Mouse (Mus musculus) heart, postnatal 0 days (tissue): Measurements from ENCODE around the gene Gja10. TPM values are rescaled to one million over a fixed set of nuclear protein-coding genes. Genes with fewer than 3 reads are reported as not detected.

Source experiments
- ATAC-seq: fragments of 200-750 bp; cut with Nextera tagmentation; 2 replicates; pipeline ENCODE4 v1.8.0; 2017; ENCODE audit warnings: low read depth, moderate number of reproducible peaks, moderate library complexity; ENCODE audit not compliant: insufficient read depth
- DNase-seq: peaks from one replicate; pipeline ENCODE4 v3.0.0-alpha.2; 2016; ENCODE audit warnings: low spot score
- H3K27ac ChIP-seq: fragments of 300-500 bp; sonication (generic); 2 replicates; pipeline ENCODE4 v1.5.1; 2014; ENCODE audit warnings: low read depth, mild to moderate bottlenecking
- H3K27me3 ChIP-seq: fragments of 300-500 bp; sonication (generic); 2 replicates; pipeline ENCODE4 v1.6.1; 2014; ENCODE audit warnings: low read length, mixed read lengths; ENCODE audit not compliant: control insufficient read depth, insufficient read depth
- H3K36me3 ChIP-seq: fragments of 300-500 bp; sonication (generic); replicated peaks from 2 replicates; pipeline ENCODE4 v1.6.1; 2014; ENCODE audit warnings: low read length, mixed read lengths; ENCODE audit not compliant: control insufficient read depth, insufficient read depth
- H3K4me1 ChIP-seq: fragments of 300-500 bp; sonication (generic); 2 replicates; pipeline ENCODE4 v1.6.1; 2014; ENCODE audit warnings: antibody characterized with exemption; ENCODE audit not compliant: control insufficient read depth, insufficient read depth
- H3K4me2 ChIP-seq: fragments of 300-500 bp; sonication (generic); 2 replicates; pipeline ENCODE4 v1.6.1; 2014; ENCODE audit warnings: low read depth, mild to moderate bottlenecking, low read length, moderate library complexity
- H3K4me3 ChIP-seq: fragments of 300-500 bp; sonication (generic); 2 replicates; pipeline ENCODE4 v1.5.1; 2014; ENCODE audit warnings: low read depth, low read length
- H3K9ac ChIP-seq: fragments of 300-500 bp; sonication (generic); replicated peaks from 2 replicates; pipeline ENCODE4 v1.6.1; 2014; ENCODE audit warnings: low read depth, low read length, mixed read lengths
- H3K9me3 ChIP-seq: fragments of 300-500 bp; sonication (generic); replicated peaks from 2 replicates; pipeline ENCODE4 v1.6.1; 2016; ENCODE audit warnings: low read length; ENCODE audit not compliant: control insufficient read depth
- CTCF ChIP-seq: IDR thresholded peaks from 2 replicates; pipeline ENCODE4 v1.5.1; 2016; ENCODE audit warnings: antibody characterized with exemption, control low read depth, low read depth
- EP300 ChIP-seq: IDR thresholded peaks from 2 replicates; pipeline ENCODE4 v1.6.1; 2016; ENCODE audit warnings: antibody characterized with exemption, low read depth
- WGBS: fragments of 180-500 bp; shearing (Covaris S2); extraction: QIAGEN DNeasy Blood & Tissue Kit; methylation state at CpG from one replicate; pipeline ENCODE4 v1.1.7; 2014; 5-methylcytosine and 5-hydroxymethylcytosine counted together
- polyA plus RNA-seq: library from polyadenylated mRNA; unstranded; fragments of >200 nt; fragmentation: Nextera tagmentation; extraction: Ambion mirVana; gene quantifications from 2 replicates; pipeline ENCODE4 v1.2.1, GENCODE M21; 2015
- total RNA-seq: library from RNA; depleted of rRNA; stranded (reverse); fragments of >200 nt; gene quantifications from 2 replicates; pipeline ENCODE4 v1.2.3, GENCODE M21; 2014; ENCODE audit warnings: low replicate concordance

Gene Gja10
- total and polyA plus RNA-seq, 2 experiments from 2014 or later = not detected

GRCm38 (mm10) chr4:32574604-32575003 lies 28.0 kb downstream of the Gja10 start:
- Histone ChIP-seq H3K27ac (no peak overlapping the region), H3K9me3 (no peaks in the 10 kb centered on the region), H3K4me2 (no peak overlapping the region), H3K4me1 (no peaks in the 10 kb centered on the region), H3K4me3 (no peak overlapping the region), H3K9ac (no peak overlapping the region), H3K36me3 (peaks cover 15% of the 10 kb centered on the region; the same call in 1 of the 2 replicates), H3K27me3 (no peaks in the 10 kb centered on the region)
- ATAC-seq (no peak), DNase-seq (no peak)
- peak; percentile 16; the same call in 1 of the 2 replicates for TF ChIP-seq CTCF
- TF ChIP-seq EP300 = no peak
- WGBS = 89% methylated on average over 1 of the region's 1 CpGs

DNA sequence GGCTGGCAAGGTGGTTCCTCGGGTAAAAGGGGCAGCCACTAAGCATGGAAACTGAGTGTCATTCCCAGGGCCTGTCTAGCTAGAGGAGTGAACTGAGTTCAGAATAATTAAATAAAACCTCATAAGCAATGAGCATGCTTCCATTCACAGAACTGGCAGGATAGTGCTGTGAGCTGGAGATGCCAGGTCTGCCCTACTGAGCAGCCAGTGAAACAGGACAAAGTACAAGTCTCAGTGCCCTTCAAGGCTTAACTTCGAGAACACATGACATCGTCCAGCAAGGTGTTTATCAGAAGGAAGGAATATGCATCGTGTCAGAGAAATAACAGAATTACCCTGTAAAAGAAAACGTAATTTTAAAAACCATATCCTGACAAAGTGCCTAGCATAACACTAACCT lies 29.0 kb downstream of the Gja10 start:
- no peak overlapping the region for H3K4me2 ChIP-seq
- peaks cover 14% of the 10 kb centered on the region; the same call in 1 of the 2 replicates for H3K36me3 ChIP-seq
- no peaks in the 10 kb centered on the region for H3K4me1 ChIP-seq
- no peaks in the 10 kb centered on the region for H3K27me3 ChIP-seq
- no peaks in the 10 kb centered on the region for H3K9me3 ChIP-seq
- 78% methylated on average over 5 of the region's 5 CpGs for WGBS
- TF ChIP-seq EP300 (no peak), CTCF (no peak)
- no peak overlapping the region for H3K9ac ChIP-seq
- H3K4me3 ChIP-seq = no peak overlapping the region
- H3K27ac ChIP-seq = no peak overlapping the region
- ATAC-seq (no peak), DNase-seq (no peak)

- DNase-seq (peak; percentile 72), ATAC-seq (peak; percentile 53)
- Histone ChIP-seq H3K4me3 (no peak overlapping the region), H3K36me3 (peaks cover 13% of the 10 kb centered on the region; the same call in 1 of the 2 replicates), H3K27ac (no peak overlapping the region), H3K27me3 (no peaks in the 10 kb centered on the region), H3K4me1 (no peaks in the 10 kb centered on the region), H3K4me2 (no peak overlapping the region), H3K9ac (no peak overlapping the region), H3K9me3 (no peaks in the 10 kb centered on the region)
- TF ChIP-seq CTCF = peak; percentile 79
- TF ChIP-seq EP300 = no peak
- 50% methylated on average over 1 of the region's 1 CpGs for WGBS
These were observed 30.4 kb downstream of the Gja10 start for GRCm38 (mm10) chr4:32572118-32572517.

GRCm38 (mm10) chr4:32571441-32571840 lies 31.1 kb downstream of the Gja10 start:
- Histone ChIP-seq H3K4me1 (no peaks in the 10 kb centered on the region), H3K27ac (no peak overlapping the region), H3K9me3 (no peaks in the 10 kb centered on the region), H3K36me3 (peaks cover 6% of the 10 kb centered on the region; the same call in 1 of the 2 replicates), H3K4me2 (no peak overlapping the region), H3K27me3 (no peaks in the 10 kb centered on the region), H3K9ac (no peak overlapping the region), H3K4me3 (no peak overlapping the region)
- no peak for TF ChIP-seq EP300
- no peak for TF ChIP-seq CTCF
- no peak for DNase-seq
- ATAC-seq = no peak
- 49% methylated on average over 3 of the region's 3 CpGs for WGBS

- 76% methylated on average over 8 of the region's 8 CpGs for WGBS
- DNase-seq = no peak
- Histone ChIP-seq H3K36me3 (peaks cover 1% of the 10 kb centered on the region; the same call in 1 of the 2 replicates), H3K9ac (no peak overlapping the region), H3K27ac (no peak overlapping the region), H3K4me3 (no peak overlapping the region), H3K27me3 (no peaks in the 10 kb centered on the region), H3K4me2 (no peak overlapping the region), H3K4me1 (no peaks in the 10 kb centered on the region), H3K9me3 (no peaks in the 10 kb centered on the region)
- TF ChIP-seq CTCF (no peak), EP300 (no peak)
- no peak for ATAC-seq
These were observed 31.6 kb downstream of the Gja10 start for GRCm38 (mm10) chr4:32570939-32571317.
